ENCODE assay signal across 13 mouse cellular contexts in genomic region chr2:71527323-71528013, GRCm38 (mm10). TPM values are rescaled to one million over a fixed set of nuclear protein-coding genes. Genes with fewer than 3 reads are reported as not detected.
A peak's percentile ranks its signal among the peaks of the same experiment; 100 is the strongest.
DNase-seq lines count a peak whose midpoint lies in the region; ATAC-seq lines count a peak whose summit lies in the region.
"Had no signal": no experiment of that assay in that cellular context is flagged by ENCODE, and none has a peak within 500 bp of the region (broad histone marks: within the 10 kb centered on the region; RNA-seq: fewer than 3 reads in every experiment).

No protein-coding gene starts in this region.

- H3K4me3 ChIP-seq in neural tube, embryonic 15.5 days (replicated peaks) = no peak overlapping the region
- no peak overlapping the region for H3K4me3 ChIP-seq in limb, embryonic 10.5 days
- H3K4me3 ChIP-seq in stomach, embryonic 15.5 days (replicated peaks) = no peak overlapping the region
- H3K4me3 ChIP-seq: heart, embryonic 12.5 days; lung, embryonic 15.5 days had no signal

- H3K9me3 ChIP-seq in neural tube, embryonic 15.5 days (replicated peaks) = no peaks in the 10 kb centered on the region
- H3K9me3 ChIP-seq in limb, embryonic 10.5 days (replicated peaks) = no peaks in the 10 kb centered on the region
- no peaks in the 10 kb centered on the region for H3K9me3 ChIP-seq in stomach, embryonic 15.5 days
- H3K9me3 ChIP-seq: heart, embryonic 12.5 days; lung, embryonic 15.5 days had no signal

- H3K9ac ChIP-seq in neural tube, embryonic 15.5 days (replicated peaks) = no peak overlapping the region
- no peak overlapping the region for H3K9ac ChIP-seq in stomach, embryonic 15.5 days
- H3K9ac ChIP-seq: heart, embryonic 12.5 days; hindbrain, embryonic 14.5 days; lung, embryonic 15.5 days had no signal

- no peaks in the 10 kb centered on the region for H3K36me3 ChIP-seq in neural tube, embryonic 15.5 days
- H3K36me3 ChIP-seq in limb, embryonic 10.5 days = no peaks in the 10 kb centered on the region
- H3K36me3 ChIP-seq in stomach, embryonic 15.5 days = no peaks in the 10 kb centered on the region
- H3K36me3 ChIP-seq: heart, embryonic 12.5 days; lung, embryonic 15.5 days had no signal

- ATAC-seq in neural tube, embryonic 15.5 days (ENCODE audit: low FRiP score) = no peak
- ATAC-seq in stomach, embryonic 15.5 days (ENCODE audit: insufficient read depth, low FRiP score, low read depth) = no peak

- no peak overlapping the region for H3K27ac ChIP-seq in neural tube, embryonic 15.5 days (replicated peaks)
- no peak overlapping the region for H3K27ac ChIP-seq in limb, embryonic 10.5 days
- no peak overlapping the region for H3K27ac ChIP-seq in stomach, embryonic 15.5 days
- H3K27ac ChIP-seq: hindbrain, embryonic 14.5 days; lung, embryonic 15.5 days had no signal

- peak; percentile 24 to 52 for DNase-seq in cerebellum, postnatal 10 days
- no peak for DNase-seq in cerebellum, adult 8-10 months
- peak; percentile 65 for DNase-seq in neural tube, embryonic 10.5 days (ENCODE audit: extremely low spot score, low spot score)
- peak; percentile 65 for DNase-seq in limb, embryonic 10.5 days (ENCODE audit: low spot score)
- no peak for DNase-seq in spleen, adult 18-20 months
- no peak for DNase-seq in urinary bladder, adult 18-20 months (ENCODE audit: low spot score in 2 of 2)
- DNase-seq: cerebellum, postnatal 36 days; kidney, postnatal 25 days had no signal

- H3K27me3 ChIP-seq in neural tube, embryonic 15.5 days (replicated peaks) = peaks cover 95% of the 10 kb centered on the region
- peaks cover 100% of the 10 kb centered on the region for H3K27me3 ChIP-seq in limb, embryonic 10.5 days (ENCODE audit: low read depth, poor library complexity, severe bottlenecking)
- peaks cover 95% of the 10 kb centered on the region for H3K27me3 ChIP-seq in stomach, embryonic 15.5 days (replicated peaks)

- peaks cover 19% of the 10 kb centered on the region for H3K4me1 ChIP-seq in neural tube, embryonic 15.5 days
- peaks cover 41% of the 10 kb centered on the region for H3K4me1 ChIP-seq in limb, embryonic 10.5 days
- peaks cover 16% of the 10 kb centered on the region for H3K4me1 ChIP-seq in stomach, embryonic 15.5 days

- 2% methylated on average over 24 of the region's 24 CpGs for WGBS in neural tube, embryonic 15.5 days
- WGBS in limb, embryonic 10.5 days = 2% methylated on average over 24 of the region's 24 CpGs
- 3% methylated on average over 24 of the region's 24 CpGs for WGBS in stomach, embryonic 15.5 days

- H3K4me2 ChIP-seq in neural tube, embryonic 15.5 days = no peak overlapping the region
- H3K4me2 ChIP-seq in stomach, embryonic 15.5 days = 0 out of 2 replicates have a peak overlapping the region, but pooled peaks have one; percentile 21
- H3K4me2 ChIP-seq: hindbrain, embryonic 14.5 days; lung, embryonic 15.5 days had no signal

RNA-seq across cellular contexts. Expression of gene Dlx1, which starts 0.4 kb away (rescaled TPM):
- polyA plus RNA-seq in neural tube, embryonic 15.5 days (2015; fragmentation: Nextera tagmentation; extraction: Ambion mirVana) = 0.13 and 1.3 TPM in 2 replicates
- polyA plus RNA-seq in limb, embryonic 10.5 days (2016; fragmentation: Nextera tagmentation; extraction: Ambion mirVana) = 5.7 and 9.0 TPM in 2 replicates
- 10.3 and 11.3 TPM in 2 replicates for polyA plus RNA-seq in stomach, embryonic 15.5 days (2015; fragmentation: Nextera tagmentation; extraction: Ambion mirVana)

RNA-seq across cellular contexts. Expression of gene Dlx2, which starts 19.1 kb away (rescaled TPM):
- 0.08 and 1.1 TPM in 2 replicates for polyA plus RNA-seq in neural tube, embryonic 15.5 days (2015; fragmentation: Nextera tagmentation; extraction: Ambion mirVana)
- 4.9 and 7.2 TPM in 2 replicates for polyA plus RNA-seq in limb, embryonic 10.5 days (2016; fragmentation: Nextera tagmentation; extraction: Ambion mirVana)
- polyA plus RNA-seq in stomach, embryonic 15.5 days (2015; fragmentation: Nextera tagmentation; extraction: Ambion mirVana) = 3.9 and 4.2 TPM in 2 replicates

Comparison
In these comparisons a context has a peak if more than half of its experiments do, and no peak if none do; other contexts are left out.
1. DNase-seq: peak in cerebellum, postnatal 10 days (2 of 2), neural tube, embryonic 10.5 days (single experiment) and limb, embryonic 10.5 days (single experiment); none in cerebellum, adult 8-10 months (single experiment), spleen, adult 18-20 months (0 of 2) and urinary bladder, adult 18-20 months (0 of 2).